Mouse (Mus musculus) kidney, postnatal 10 days (tissue): ENCODE data around the gene Wfdc16.

Source experiments
- DNase-seq: peaks from one replicate; pipeline ENCODE4 v3.0.0; 2021; ENCODE audit warnings: mixed read lengths

Gene Wfdc16

DNA sequence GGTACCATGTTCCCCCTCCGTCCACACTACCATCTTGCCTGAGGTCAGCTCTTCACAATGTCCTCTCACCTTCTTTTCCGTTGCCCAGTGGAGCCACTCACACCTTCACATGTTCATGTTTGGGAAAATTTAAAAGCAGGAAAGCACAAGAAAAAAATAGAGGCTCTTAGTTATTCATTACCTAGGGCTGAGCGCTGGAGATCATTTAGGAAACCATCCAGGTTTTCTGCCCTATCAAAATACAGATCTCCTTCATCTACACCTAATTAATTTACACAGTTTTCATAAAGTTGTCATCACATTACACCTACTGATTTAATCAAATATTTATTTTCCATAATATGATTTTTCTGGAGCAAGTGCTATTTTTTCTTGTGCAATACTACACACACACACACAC is at the start of gene Wfdc16:
Gene Wfdc16 (minus strand): TSS at position 101 of the 400 bp plus-strand sequence.
- no peak for DNase-seq

DNA sequence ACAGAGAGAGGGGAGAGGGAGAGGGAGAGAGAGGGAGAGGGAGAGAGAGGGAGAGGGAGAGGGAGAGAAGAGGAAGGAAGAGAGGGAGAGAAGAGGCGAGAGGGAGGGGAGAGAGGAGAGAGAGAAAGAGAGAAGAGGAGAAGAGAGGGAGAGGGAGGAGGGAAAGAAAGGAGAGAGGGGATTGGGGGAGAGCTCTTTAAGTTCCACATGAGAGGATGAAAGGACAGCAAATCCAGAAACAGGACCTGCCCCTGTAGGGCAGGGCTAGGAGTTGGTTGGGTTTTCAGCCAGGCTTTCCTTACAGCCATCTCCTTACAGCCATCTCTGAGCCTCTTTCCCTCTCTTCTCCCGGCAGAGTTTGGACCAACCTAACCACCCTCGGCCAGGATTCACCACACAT is 46.2 kb upstream of the Wfdc16 start, which contains the start of gene Wfdc13:
Gene Wfdc13 (plus strand): TSS at position 301 of the 400 bp plus-strand sequence.
- no peak for DNase-seq

DNA sequence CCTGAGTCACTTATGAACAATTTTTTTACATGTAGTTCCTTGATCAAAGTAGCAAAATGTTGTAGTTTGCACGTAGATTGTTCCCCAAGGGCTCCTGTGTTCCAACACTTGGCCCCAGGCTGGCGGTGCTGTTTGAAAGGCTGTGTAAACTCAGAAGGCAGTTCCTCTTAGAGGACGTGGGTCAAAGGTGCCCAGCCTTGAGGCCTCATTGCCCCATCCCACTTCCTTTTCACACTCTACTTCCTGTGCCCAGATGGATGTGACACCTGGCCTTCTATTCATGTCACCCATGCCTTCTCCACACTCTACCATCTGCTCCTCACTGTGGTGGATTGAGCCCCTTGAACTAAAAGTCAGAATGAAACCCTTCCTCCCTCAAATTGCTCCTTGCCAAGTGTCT is 41.3 kb upstream of the Wfdc16 start:
- DNase-seq = no peak

DNA sequence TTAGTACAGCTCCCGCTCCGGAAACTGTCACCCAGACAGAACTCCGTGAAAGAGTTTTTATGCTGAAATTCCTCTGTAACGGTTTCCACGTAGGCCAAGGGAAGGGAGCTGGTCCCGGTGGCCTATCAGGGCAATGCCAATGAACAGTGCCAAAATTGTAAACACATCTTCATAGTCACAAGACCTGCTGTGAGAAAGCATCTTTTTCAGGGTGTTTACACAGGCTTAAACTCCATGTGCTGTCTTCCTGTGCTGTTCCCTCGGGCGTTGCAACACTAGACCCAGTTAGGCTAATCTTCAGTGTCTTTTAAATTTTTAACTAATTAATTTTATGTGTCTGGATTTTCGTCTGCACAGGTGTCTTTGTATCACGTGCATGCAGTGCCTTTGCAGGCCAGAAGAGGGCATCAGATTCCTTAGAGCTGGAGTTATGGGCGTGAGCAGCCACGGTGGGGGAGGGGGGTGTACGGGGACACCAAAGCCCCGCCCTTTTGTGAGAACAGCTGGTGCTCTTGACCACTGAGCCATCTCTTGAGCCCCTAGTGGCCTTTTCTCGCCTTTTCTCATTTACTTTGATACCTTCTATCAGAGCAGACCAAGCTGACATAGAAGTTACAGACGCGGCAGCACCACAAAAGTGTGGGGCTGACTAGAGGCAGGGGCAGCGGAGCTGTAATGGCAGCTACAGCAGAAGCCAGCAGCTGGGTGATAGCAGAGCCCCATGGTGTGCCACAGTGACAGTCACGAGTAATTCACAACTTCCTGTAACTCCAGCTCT is 40.4 kb upstream of the Wfdc16 start:
- peak; percentile 91 for DNase-seq

DNA sequence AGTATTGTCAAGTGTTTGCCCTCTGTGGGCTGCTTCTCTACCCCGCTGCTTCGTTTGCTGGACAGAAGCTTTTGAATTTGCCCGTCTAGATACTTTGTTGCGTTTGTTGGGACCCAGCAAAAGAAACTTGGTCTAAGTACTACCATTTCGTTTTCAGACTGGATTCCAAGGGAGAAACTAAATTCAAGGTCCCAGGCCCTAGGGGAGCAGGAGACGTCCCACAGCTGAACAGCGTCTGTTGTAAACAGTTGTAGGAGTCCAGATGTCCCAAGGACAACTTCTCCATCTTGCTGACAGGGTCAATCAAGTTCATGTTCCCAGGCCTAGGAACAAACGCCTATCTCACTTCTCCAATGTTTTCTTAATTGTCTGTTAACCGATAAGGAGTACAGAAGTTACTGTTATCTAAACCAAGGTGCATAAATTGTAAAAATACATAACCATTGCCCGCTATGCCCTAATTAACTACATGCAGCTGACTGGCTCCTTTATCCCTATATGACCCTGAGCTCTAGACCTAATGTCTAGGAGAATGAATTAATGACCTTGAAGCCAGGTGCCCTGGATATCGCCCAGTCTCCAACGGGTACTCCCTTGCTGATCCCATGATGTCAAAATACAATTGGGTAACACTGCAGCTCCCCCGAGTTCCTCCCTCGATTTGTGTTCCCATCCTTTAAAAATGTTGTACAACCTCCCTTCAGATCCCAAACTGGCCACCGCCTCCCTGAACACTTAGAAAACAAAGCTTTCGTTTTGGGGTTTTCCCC is 38.5 kb upstream of the Wfdc16 start:
- no peak for DNase-seq

DNA sequence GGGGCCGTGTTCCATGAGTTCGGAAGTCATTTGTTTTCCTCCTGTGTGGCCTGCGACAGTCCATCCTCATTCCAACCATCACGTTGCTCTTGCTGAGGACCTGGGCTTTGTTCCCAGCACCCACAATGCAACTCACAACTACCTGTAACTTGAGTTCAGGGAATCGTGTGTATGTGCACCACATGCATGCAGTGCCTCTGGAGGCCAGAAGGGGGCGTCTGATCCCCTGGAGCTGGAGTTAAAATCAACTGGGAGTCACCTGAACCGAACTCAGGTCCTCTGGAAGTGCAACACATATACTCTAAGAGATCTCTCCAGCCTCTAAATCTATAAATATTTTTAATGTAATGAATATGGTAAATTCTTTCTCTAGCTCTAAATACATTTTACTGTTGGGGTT is 37.5 kb upstream of the Wfdc16 start:
- no peak for DNase-seq

DNA sequence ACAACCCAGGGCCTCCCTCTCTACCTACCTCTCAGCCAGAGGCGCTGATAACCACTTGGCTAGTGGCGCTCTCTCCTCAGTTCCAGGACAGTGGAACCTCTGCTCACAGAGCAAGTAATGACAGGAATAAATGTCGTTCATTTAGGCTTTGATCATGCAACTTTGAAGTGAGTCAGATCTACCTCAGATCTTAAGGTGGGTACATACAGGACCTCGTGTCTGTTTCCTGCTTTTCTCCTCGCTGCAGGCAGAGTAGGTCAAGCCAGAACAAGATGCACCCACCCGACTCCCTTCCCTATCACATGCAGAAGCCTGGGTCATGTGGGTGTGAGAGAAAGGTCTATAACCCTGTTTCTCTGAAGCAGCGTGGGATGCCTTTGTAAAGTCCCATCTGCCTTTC is 35.4 kb upstream of the Wfdc16 start, which contains the start of gene Wfdc11:
Gene Wfdc11 (minus strand): TSS at position 101 of the 400 bp plus-strand sequence.
- no peak for DNase-seq

DNA sequence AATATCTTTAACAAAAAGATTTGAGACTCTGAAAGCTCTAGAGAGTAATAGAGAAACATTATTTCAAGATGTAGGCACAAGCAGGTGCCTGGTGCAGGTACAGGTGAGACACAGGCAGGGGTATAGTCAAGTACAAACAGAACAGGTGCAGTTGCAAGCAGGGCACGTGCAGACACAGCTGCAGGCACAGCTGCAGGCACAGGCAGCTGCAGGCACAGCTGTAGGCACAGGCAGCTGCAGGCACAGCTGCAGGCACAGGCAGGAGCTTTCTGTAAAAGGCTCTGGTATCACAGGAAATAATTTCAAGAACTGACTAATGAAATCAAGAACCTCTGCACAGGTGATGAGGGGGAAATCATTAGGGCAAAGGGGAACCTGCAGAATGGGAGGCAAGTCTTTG is 32.3 kb upstream of the Wfdc16 start:
- DNase-seq = no peak

DNA sequence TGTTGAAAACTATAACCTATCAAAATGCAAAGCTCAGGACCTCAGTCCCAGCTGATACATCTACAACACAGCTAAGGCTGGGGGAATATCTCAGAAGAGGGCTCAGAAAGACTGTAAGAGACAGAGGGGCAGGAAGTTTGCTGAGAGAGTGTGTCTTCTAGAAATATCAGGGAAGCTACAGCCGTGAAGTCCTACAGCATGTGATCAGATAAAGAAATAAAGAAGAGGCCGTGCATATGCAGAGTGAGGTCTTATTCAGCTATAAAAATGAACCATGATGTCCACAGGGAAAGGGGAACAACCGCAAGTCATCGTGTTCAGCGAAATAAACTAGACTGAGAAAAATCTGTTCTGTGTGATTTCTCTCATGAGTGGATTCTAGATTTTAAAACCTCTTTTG is 31.7 kb upstream of the Wfdc16 start:
- DNase-seq = no peak

DNA sequence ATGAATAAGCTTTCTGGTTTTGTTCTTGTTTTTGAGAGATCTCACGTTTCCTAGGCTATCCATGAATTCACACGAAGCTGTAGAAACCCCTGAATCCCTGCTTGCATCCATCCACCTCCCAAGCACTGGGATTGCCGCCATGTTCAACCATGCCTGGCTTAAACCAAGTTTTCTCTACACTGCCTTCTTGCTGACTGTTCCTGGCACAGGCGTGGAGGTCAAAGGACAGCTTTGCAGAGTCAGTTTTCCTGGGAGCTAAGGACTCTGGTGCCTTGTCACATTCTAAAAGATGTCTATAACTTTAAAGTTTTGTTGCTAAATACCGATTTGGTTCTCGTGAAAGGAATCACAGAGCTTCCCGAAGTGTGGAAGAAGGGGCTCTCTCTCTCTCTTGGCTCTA is 26.3 kb upstream of the Wfdc16 start:
- DNase-seq = no peak

DNA sequence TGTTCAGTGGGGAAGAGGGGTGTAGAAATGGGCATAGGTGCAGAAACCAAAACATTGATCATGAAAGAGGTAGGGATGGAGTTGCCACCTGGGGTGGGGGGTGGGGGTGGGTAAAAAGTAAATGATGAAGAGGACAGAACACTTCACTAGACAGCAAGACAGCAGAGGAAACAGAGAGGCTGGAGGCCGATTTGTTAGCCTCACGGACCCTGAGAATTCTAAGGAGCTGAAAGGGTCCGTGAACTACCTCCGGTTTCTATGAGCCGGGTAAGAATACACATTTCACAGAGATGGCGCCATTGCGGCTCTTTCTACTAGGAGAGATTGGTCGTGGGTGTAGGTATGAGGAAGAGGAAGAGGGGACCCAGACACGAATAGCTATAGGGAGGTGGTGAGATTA is 17.9 kb upstream of the Wfdc16 start, which contains the start of gene Wfdc9:
Gene Wfdc9 (minus strand): TSS at position 101 of the 400 bp plus-strand sequence.
- no peak for DNase-seq

DNA sequence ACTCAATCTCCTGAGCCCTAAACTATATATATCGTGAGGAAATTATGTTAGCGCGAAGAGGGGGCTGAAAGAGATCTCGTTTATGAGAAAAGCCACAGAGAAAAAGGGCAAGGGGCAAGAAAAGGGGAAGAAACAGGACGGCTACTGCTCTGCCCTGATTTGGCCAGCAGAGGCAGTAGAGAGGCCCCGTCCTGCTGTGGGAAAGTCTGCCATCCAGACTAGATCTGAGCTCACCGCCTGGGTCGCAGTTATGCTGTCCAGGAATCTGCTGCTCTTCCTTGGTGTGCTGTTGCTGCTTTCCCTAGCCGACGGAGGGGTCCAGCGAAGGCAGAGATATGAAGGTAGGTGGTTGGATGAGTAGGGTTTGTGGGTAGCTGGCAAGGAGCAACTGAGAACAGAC is 17.3 kb upstream of the Wfdc16 start, which contains the start of gene Wfdc10:
Gene Wfdc10 (plus strand): TSS at position 189 of the 400 bp plus-strand sequence.
- peak; percentile 71 for DNase-seq

DNA sequence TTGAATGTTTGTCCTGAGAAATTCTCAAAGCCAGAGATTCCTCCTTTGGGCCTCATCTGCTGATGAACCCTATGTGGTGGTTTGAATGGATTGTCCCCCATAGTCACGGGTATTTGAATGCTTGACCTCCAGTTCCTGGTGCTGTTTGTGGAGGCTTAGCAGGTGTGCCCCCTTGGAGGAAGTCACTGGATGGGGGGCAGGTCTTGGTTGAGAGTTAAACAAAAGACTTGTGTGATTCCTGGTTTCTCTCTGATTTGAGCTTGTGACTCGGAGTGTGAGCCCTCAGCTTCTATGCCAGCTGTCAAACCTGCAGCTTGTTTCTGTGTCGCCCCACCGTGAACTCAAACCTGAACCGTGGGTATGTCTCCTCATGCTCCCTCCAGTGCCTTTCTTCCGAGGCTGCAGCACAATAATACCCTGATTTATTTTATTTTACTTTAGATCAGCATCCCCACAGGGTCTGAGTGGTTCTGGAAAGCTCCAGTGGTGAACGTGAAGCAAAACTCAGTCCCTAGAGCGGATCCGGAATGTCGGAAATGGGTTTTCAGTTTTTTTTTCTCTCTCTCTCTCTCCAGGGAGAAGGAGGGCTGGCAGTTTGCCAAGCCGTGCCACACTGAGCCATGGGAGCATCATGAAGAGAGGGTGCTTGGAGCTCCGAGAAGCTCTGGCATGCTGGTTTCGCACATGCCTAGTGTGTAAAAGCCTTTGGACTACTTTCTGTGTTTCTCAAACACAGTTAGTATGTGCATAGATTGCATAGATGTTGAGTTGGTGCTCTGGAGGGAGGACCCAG is 3.5 kb upstream of the Wfdc16 start:
- DNase-seq = peak; percentile 43

DNA sequence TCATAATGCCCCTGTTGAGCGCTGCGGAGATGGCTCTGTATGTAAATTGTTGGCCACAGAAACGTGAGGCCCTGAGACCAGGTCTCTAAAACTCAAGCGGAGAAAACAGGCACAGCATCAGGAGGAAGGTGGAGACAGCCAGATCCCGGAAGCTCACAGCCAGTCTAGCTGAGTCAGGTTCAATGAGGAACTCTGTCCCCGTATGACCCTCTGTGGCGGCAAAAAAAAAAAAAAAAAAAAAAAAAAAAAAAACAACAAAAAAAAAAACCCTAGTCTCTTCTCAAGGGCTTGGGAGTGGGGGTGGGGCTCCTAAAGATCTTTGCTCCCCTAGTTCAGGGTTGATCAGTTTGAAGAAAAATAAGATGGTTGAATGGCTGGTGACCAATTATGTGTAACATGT is 2.5 kb upstream of the Wfdc16 start:
- DNase-seq = peak; percentile 14

DNA sequence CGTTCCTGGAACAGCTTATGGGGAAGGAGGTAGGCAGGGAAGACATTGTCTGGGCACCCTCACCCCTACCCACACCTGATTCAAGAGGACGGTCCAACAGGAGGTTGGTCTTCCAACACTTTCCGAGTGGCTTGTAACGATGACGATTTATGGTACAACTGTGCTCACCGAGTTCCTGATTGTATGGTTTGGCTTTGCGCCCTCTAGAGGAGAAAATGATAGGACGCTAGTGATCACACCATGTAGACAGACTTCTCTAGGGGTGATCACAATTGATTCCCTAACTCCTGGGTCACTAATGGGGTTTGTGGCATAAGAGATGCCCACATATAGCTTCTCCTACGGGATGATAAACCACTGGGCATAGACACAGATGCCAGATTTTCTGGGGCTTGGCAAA is 3.3 kb downstream of the Wfdc16 start:
- DNase-seq = no peak

DNA sequence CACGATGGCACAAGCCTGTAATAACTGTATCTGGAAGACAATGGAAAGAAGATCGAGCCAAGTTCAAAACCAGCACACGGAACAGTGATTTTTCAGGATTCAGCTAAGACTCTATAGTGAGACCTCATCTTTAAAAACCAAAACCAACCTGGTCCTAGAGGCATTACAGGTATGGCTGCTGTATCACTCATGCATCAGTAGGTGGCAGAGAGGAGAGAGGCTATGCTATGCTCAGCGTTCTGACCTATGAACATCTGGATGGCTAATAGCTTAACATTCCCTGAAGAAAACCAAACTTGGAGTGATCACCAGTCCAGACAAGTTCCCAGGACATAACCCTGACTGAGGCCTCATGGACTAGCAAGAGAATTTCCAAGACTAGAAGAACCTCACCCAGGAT is 16.8 kb downstream of the Wfdc16 start:
- DNase-seq = no peak

DNA sequence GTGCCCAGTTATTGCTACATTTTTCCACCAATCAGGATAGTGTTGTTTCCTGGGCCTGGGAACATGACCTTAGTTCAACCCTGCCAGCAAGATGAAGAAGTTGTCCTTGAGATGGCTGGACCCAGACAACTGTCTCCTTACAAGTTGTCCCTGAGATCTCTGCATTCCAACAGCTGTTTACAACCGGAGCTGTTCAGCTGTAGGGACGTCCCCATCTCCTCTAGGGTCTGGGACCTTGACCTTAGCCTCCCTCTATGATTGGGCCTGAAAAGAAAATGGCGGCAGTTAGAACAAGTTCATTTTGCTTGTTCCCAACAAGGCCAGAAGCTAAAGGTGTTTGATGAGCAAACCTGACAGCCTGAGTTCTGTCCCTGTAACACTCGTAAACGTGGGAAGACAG is 19.5 kb downstream of the Wfdc16 start:
- no peak for DNase-seq

DNA sequence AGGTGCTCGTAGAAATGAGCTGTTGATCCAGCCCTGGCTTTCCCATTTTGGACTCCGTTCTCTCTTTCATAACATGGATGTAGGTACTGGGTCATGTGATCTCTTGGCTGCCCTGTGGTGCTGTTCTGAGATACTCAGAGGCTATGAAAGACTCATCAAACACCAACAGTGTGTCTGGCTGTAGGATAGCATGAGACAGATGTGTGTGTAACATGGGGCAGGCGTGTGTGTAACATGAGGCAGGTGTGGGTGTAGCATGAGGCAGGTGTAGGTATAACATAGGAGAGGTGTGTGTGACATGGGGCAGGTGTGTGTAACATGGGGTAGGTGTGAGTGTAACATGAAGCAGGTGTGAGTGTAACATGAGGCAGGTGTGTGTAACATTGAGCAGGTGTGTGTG is 23.2 kb downstream of the Wfdc16 start:
- DNase-seq = no peak

DNA sequence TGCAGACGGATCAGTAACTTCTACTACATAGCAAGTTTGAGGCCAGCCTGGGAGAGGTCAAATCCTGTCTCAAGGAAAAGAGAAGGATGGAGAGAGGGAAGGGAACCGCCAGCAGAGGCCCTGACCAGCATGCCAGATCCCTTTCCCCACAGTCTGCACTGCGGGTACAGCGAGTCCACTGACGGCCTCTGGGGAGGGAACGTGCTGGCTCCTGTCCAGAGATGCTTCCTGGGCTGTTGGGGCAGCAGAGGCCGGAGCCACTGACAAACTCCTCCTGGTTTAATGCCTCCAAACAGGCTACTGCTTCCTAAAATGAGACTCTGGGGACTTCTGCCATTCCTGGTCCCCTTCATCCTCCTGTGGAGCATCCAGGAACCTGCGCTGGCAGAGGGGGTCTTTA is 25.1 kb downstream of the Wfdc16 start, which contains the start of the genes Wfdc6b and Wfdc8:
Gene Wfdc6b (plus strand): TSS at position 52 of the 400 bp plus-strand sequence.
Gene Wfdc8 (minus strand): TSS at position 156 of the 400 bp plus-strand sequence.
- peak; percentile 73 for DNase-seq

DNA sequence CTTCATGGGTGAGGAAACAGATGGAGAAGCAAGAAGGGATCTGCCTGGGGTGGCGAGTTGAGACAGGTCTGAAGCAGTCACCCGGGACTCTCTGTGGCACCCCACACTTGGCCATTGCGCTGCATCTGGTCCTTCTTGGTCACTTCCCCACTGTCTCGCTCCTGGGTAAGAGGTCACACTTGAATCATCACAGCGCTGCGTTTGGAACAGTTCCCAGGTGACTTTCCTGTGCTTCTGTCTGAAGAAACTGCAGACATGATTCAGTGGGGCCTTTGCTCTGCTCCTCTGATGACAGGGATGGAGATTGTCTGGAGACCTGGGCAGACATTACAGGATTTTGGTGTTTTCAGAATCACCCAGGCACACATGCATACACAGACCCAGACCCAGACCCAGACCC is 29.8 kb downstream of the Wfdc16 start:
- DNase-seq = peak; percentile 21

DNA sequence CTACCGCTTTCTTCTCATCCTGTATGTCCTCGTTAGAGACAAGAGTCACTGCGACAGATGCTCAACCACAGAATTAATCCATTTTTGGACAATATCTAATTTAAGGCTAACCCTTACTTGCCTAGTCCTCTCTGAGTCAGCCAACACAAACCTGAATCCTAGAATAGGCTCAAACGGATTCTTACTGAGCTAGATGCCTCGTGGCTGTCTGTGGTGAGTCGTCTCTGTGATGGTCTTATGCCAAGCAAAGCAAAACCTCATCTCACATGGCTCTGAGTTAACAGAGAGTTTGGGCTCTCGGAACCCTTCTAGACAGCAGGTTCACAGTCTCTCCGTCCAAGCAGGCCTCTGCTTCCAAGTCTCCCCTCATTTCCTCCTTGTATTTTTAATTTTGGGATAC is 34.2 kb downstream of the Wfdc16 start:
- no peak for DNase-seq

DNA sequence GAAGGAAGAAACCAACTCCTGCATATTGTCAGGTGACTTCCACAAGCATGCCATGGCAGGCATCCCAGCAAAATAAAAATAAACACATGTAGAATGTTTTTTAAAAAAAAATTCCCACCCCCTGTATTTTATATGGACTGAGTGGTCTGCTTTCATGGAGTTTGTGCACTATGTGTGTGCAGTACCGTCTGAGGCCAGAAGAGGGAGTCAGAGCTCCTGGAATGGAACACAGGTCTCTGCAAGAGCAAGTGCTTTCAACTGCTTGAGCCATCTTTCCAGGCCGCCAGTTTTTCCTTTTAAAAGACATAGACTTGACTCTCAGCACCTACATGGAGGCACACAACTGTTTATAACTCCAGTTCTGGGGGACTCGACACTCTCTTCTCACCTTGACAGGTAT is 35.1 kb downstream of the Wfdc16 start:
- no peak for DNase-seq

DNA sequence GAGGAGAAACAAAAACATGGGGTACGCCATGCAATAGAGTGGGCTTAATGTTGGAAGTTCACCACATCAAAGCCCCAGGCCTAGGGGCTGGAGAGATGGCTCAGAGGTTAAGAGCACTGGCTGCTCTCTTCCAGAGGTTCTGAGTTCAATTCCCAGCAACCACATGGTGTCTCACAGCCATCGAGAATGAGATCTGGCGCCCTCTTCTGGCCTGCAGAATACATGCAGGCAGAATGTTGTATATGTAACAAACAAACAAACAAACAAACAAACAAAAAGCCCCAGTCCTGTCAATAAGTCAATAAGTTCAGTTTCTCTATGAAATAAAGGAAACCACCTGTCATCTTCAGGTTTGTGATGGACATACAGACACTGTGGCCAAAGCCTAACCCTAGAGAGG is 38.4 kb downstream of the Wfdc16 start:
- no peak for DNase-seq
